Mouse (Mus musculus): ENCODE measurements around the gene Gm16253. TPM values are rescaled to one million over a fixed set of nuclear protein-coding genes. Genes with fewer than 3 reads are reported as not detected.

The Gm16253 gene
- total RNA-seq, 2 experiments from 2014 or later = not detected

GRCm38 (mm10) chr3:96571336-96571735 is 5.4 kb upstream of the Gm16253 start:
- DNase-seq = no peak
- intact Hi-C loops (cut with DNase I) = no loop called here

GRCm38 (mm10) chr3:96571896-96572698 is 4.7 kb upstream of the Gm16253 start:
- no peak for DNase-seq
- intact Hi-C loops (cut with DNase I) = no loop called here

DNA sequence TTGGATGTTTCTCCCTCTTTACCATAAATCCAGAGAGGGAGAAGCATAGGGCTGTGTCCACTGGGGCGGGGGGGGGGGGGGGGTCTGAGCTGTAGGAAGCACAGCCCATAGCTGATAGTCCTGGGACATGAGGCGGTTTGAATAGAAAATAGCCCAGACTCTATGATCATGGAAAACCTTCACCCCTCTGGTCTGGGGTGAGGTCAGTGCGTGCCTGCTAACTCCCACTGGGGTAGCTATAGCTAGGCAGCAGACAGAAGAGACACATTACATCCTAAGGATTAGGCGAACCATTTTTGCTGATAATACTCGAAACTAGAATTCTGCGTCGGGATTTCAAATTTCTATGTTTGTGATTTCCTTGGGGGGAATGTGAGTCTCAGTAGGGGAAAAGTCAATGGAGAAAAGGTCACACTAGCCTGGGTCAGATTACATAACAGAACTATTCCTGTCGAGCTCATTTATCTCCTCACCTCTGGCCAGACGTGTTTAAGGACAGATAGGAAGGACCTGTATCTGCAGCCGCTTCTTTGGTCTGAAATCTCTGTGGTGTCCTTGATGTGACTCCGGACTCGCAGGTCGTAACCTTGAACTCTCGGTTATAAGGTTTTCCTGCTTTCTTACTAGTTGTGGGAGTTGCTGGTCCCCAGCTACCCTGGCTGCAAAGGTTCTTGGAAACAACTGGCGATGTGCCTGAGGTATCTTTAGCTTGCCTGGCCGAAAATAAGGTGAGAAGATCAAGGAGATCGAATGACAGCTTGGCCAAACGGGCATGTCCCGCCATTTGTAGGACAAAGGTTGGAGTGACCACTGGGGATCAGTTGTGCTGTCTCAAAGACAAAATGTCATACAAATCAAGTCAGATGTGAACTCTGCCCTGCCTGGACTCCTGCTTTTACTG is 2.9 kb upstream of the Gm16253 start:
- intact Hi-C loops (cut with DNase I) = no loop called here

GRCm38 (mm10) chr3:96575272-96575984 is 1.4 kb upstream of the Gm16253 start:
- DNase-seq = no peak
- intact Hi-C loops (cut with DNase I) = no loop called here

More for the DNA sequence above, 2.9 kb upstream of the Gm16253 start:
- no peak for DNase-seq

- intact Hi-C loops (cut with DNase I) = loop anchor here (1.0 kb wide), 1 partner anchor 18 kb away; no protein-coding TSS in a partner anchor
- DNase-seq = no peak
These were observed 652 bp upstream of the Gm16253 start for GRCm38 (mm10) chr3:96576005-96576658.

DNA sequence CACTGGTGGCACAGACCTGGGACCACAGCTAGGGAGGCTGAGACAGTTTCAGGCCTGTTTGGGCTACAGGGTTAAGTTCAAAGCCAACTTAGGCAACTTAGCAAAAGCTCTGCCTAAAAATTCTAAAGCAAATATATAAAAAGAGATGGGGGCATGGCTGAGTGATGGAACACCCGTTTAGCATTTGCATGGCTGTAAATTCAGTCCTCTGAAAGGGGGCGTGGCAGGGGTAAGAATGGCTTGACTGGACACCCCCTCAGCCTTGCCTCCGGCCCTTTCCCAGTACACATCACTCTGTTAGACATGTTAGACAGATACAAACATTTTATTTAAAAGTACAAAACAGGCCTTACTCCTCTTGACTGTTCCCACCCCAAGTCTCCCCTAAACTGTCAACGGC is 782 bp downstream of the Gm16253 start:
- intact Hi-C loops (cut with DNase I) = no loop called here
- no peak for DNase-seq

GRCm38 (mm10) chr3:96578561-96579238 is 1.9 kb downstream of the Gm16253 start:
- DNase-seq = no peak
- intact Hi-C loops (cut with DNase I) = no loop called here

GRCm38 (mm10) chr3:96579239-96579750 is 2.5 kb downstream of the Gm16253 start:
- DNase-seq = no peak
- intact Hi-C loops (cut with DNase I) = no loop called here

- intact Hi-C loops (cut with DNase I) = loop anchor here (2.0 kb wide), 1 partner anchor 29 kb away; no protein-coding TSS in a partner anchor
- peak; percentile 91 for DNase-seq
These were observed 3.2 kb downstream of the Gm16253 start for GRCm38 (mm10) chr3:96579885-96580454.

DNA sequence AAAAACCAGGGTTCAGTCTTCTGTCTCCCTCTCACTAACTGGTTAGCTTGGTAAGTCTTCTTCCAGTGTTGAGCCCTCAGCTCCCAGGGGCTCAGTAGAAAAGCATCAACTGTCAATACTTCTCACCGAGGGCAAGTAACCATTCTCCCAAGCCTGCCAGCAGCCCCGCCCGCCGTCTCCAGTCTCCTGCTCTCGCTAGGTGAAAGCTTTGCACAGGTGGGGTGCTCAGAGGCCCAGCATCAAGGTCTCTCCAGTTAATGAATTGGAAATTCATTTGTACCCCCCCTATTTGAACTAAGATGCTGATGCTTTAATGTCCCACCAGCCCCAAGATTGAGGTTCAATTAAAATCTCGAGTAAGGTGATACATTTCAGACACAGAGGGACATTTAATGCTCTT is 4.4 kb downstream of the Gm16253 start:
- intact Hi-C loops (cut with DNase I) = loop anchor here (2.0 kb wide), 1 partner anchor 30 kb away; no protein-coding TSS in a partner anchor
- DNase-seq = no peak

GRCm38 (mm10) chr3:96581771-96582515 is 5.2 kb downstream of the Gm16253 start:
- DNase-seq = no peak
- intact Hi-C loops (cut with DNase I) = loop anchor here (2.0 kb wide), 1 partner anchor 31 kb away; no protein-coding TSS in a partner anchor

- intact Hi-C loops (cut with DNase I) = no loop called here
- no peak for DNase-seq
These were observed 6.6 kb downstream of the Gm16253 start for GRCm38 (mm10) chr3:96583386-96583785.

GRCm38 (mm10) chr3:96590657-96591056 is 13.9 kb downstream of the Gm16253 start:
- DNase-seq = no peak
- intact Hi-C loops (cut with DNase I) = no loop called here

- no peak for DNase-seq
- intact Hi-C loops (cut with DNase I) = no loop called here
These were observed 16.6 kb downstream of the Gm16253 start for GRCm38 (mm10) chr3:96593374-96593773.

GRCm38 (mm10) chr3:96593790-96594560 is 17.2 kb downstream of the Gm16253 start, which contains the start of gene Polr3gl:
Gene Polr3gl, minus strand, starts transcription at chr3:96594181.
- DNase-seq = peak; percentile 95
- intact Hi-C loops (cut with DNase I) = no loop called here

DNA sequence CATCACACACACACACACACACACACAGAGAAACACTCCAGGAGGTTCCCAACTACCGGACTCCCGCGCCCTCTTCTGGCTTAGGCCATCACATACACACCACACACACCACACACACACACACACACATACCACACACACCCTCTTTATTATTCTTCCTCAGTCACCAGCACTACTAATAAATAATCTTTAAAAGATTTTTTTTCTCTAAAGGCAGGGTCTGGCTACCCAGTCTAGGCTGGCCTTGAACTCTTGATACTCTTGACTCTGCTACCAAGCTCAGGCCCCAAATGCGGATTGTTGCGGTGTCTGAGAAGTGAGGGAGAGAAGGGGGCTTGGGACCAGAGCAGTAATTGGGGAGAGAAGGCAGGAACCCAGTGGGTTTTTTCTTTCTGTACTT is 18.1 kb downstream of the Gm16253 start:
- intact Hi-C loops (cut with DNase I) = no loop called here
- DNase-seq = no peak

DNA sequence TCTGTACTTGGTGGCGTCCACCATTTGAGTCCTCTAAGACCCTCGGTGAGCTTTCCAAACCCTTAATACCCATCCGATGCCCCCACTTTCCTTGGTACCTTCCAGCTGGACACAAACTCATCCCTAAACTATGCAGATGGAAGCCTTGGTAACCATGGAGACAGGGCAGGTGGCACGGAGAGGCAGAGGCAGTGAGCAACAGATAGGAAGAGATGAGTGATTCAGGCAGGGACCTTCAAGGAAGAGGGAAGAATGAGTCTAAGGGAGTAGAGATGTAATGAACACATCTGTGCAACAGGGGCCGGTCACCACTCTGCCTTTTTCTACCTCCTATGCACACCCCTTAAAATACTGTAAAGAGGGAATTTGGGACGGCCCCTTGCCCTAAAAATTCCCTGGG is 18.9 kb downstream of the Gm16253 start:
- intact Hi-C loops (cut with DNase I) = no loop called here
- DNase-seq = no peak

All from left cerebral cortex, postnatal 4 days (tissue).